Mouse (Mus musculus): Measurements from ENCODE around the gene Cdh16. TPM values are rescaled to one million over a fixed set of nuclear protein-coding genes. Genes with fewer than 3 reads are reported as not detected.

Gene Cdh16
- total RNA-seq, 1 experiment, result not detected

- no peak overlapping the region for H3K4me3 ChIP-seq (ENCODE audit: insufficient read depth in 1 of 2, low read depth in 1 of 2, low read length in 2 of 2, poor library complexity in 1 of 2, severe bottlenecking in 1 of 2)
- no peak for DNase-seq (ENCODE audit: low read depth, low spot score)
Measured at GRCm38 (mm10) chr8:104610185-104610766, 13.9 kb downstream of the Cdh16 start.

GRCm38 (mm10) chr8:104609222-104609621 lies 15.0 kb downstream of the Cdh16 start:
- in situ Hi-C loops (cut with MboI; ENCODE audit: low sequenced_read_pairs in 2 of 2, unreplicated experiment in 2 of 2), result no loop called here
- TF ChIP-seq CHD2 (IDR thresholded peaks at IDR 0.05; ENCODE audit: low read depth, low read length) (no peak), HCFC1 (IDR thresholded peaks at IDR 0.05; ENCODE audit: borderline replicate concordance, insufficient read depth, low read length) (no peak), MAFK (IDR thresholded peaks at IDR 0.05; ENCODE audit: insufficient read depth, low read depth, low read length) (no peak), ZNF384 (IDR thresholded peaks at IDR 0.05; ENCODE audit: low read depth, low read length) (no peak), ZC3H11A (IDR thresholded peaks at IDR 0.05; ENCODE audit: borderline replicate concordance, low read depth, low read length) (no peak)
- Histone ChIP-seq H3K36me3 (ENCODE audit: control insufficient read depth, insufficient read depth, low read length, poor library complexity, severe bottlenecking) (no peaks in the 10 kb centered on the region), H3K27ac (ENCODE audit: insufficient read depth, low read depth, low read length, poor library complexity, severe bottlenecking) (no peak overlapping the region), H3K4me3 (ENCODE audit: insufficient read depth in 1 of 2, low read depth in 1 of 2, low read length in 2 of 2, poor library complexity in 1 of 2, severe bottlenecking in 1 of 2) (no peak overlapping the region), H3K4me1 (ENCODE audit: control insufficient read depth in 2 of 2, insufficient read depth in 2 of 2, low read length in 2 of 2, poor library complexity in 1 of 2) (no peaks in the 10 kb centered on the region), H3K9ac (ENCODE audit: insufficient read depth, low read depth, low read length, poor library complexity, severe bottlenecking) (no peak overlapping the region), H3K9me3 (ENCODE audit: control insufficient read depth, insufficient read depth, low read depth, low read length) (no peaks in the 10 kb centered on the region)
- DNase-seq (ENCODE audit: low read depth, low spot score), result no peak

More at GRCm38 (mm10) chr8:104610185-104610766, 13.9 kb downstream of the Cdh16 start:
- H3K4me1 ChIP-seq (ENCODE audit: control insufficient read depth in 2 of 2, insufficient read depth in 2 of 2, low read length in 2 of 2, poor library complexity in 1 of 2), result no peaks in the 10 kb centered on the region
- no peak overlapping the region for H3K9ac ChIP-seq (ENCODE audit: insufficient read depth, low read depth, low read length, poor library complexity, severe bottlenecking)
- in situ Hi-C loops (cut with MboI; ENCODE audit: low sequenced_read_pairs in 2 of 2, unreplicated experiment in 2 of 2), result no loop called here
- H3K36me3 ChIP-seq (ENCODE audit: control insufficient read depth, insufficient read depth, low read length, poor library complexity, severe bottlenecking), result no peaks in the 10 kb centered on the region
- TF ChIP-seq ZNF384 (IDR thresholded peaks at IDR 0.05; ENCODE audit: low read depth, low read length), result no peak
- no peak for TF ChIP-seq HCFC1 (IDR thresholded peaks at IDR 0.05; ENCODE audit: borderline replicate concordance, insufficient read depth, low read length)
- TF ChIP-seq CHD2 (IDR thresholded peaks at IDR 0.05; ENCODE audit: low read depth, low read length), result no peak
- TF ChIP-seq MAFK (IDR thresholded peaks at IDR 0.05; ENCODE audit: insufficient read depth, low read depth, low read length), result no peak
- TF ChIP-seq ZC3H11A (IDR thresholded peaks at IDR 0.05; ENCODE audit: borderline replicate concordance, low read depth, low read length), result no peak
- no peak overlapping the region for H3K27ac ChIP-seq (ENCODE audit: insufficient read depth, low read depth, low read length, poor library complexity, severe bottlenecking)
- no peaks in the 10 kb centered on the region for H3K9me3 ChIP-seq (ENCODE audit: control insufficient read depth, insufficient read depth, low read depth, low read length)

GRCm38 (mm10) chr8:104607944-104608343 lies 16.3 kb downstream of the Cdh16 start:
- Histone ChIP-seq H3K4me3 (ENCODE audit: insufficient read depth in 1 of 2, low read depth in 1 of 2, low read length in 2 of 2, poor library complexity in 1 of 2, severe bottlenecking in 1 of 2) (no peak overlapping the region), H3K9me3 (ENCODE audit: control insufficient read depth, insufficient read depth, low read depth, low read length) (no peaks in the 10 kb centered on the region), H3K4me1 (ENCODE audit: control insufficient read depth in 2 of 2, insufficient read depth in 2 of 2, low read length in 2 of 2, poor library complexity in 1 of 2) (0 out of 4 replicates have a peak, but pooled peaks cover 0 to under 1% of the 10 kb centered on the region in 2 experiments), H3K9ac (ENCODE audit: insufficient read depth, low read depth, low read length, poor library complexity, severe bottlenecking) (no peak overlapping the region), H3K27ac (ENCODE audit: insufficient read depth, low read depth, low read length, poor library complexity, severe bottlenecking) (no peak overlapping the region), H3K36me3 (ENCODE audit: control insufficient read depth, insufficient read depth, low read length, poor library complexity, severe bottlenecking) (no peaks in the 10 kb centered on the region)
- TF ChIP-seq CHD2 (IDR thresholded peaks at IDR 0.05; ENCODE audit: low read depth, low read length), result no peak
- TF ChIP-seq MAFK (IDR thresholded peaks at IDR 0.05; ENCODE audit: insufficient read depth, low read depth, low read length), result no peak
- TF ChIP-seq ZC3H11A (IDR thresholded peaks at IDR 0.05; ENCODE audit: borderline replicate concordance, low read depth, low read length), result no peak
- TF ChIP-seq ZNF384 (IDR thresholded peaks at IDR 0.05; ENCODE audit: low read depth, low read length), result no peak
- TF ChIP-seq HCFC1 (IDR thresholded peaks at IDR 0.05; ENCODE audit: borderline replicate concordance, insufficient read depth, low read length), result no peak
- in situ Hi-C loops (cut with MboI; ENCODE audit: low sequenced_read_pairs in 2 of 2, unreplicated experiment in 2 of 2), result no loop called here
- DNase-seq (ENCODE audit: low read depth, low spot score), result no peak

GRCm38 (mm10) chr8:104606329-104606728 lies 17.9 kb downstream of the Cdh16 start:
- Histone ChIP-seq H3K9me3 (ENCODE audit: control insufficient read depth, insufficient read depth, low read depth, low read length) (no peaks in the 10 kb centered on the region), H3K36me3 (ENCODE audit: control insufficient read depth, insufficient read depth, low read length, poor library complexity, severe bottlenecking) (no peaks in the 10 kb centered on the region), H3K4me1 (ENCODE audit: control insufficient read depth in 2 of 2, insufficient read depth in 2 of 2, low read length in 2 of 2, poor library complexity in 1 of 2) (peaks cover 2 to 4% of the 10 kb centered on the region in 2 experiments; a peak in 1 of 4 replicates), H3K27ac (ENCODE audit: insufficient read depth, low read depth, low read length, poor library complexity, severe bottlenecking) (no peak overlapping the region), H3K4me3 (ENCODE audit: insufficient read depth in 1 of 2, low read depth in 1 of 2, low read length in 2 of 2, poor library complexity in 1 of 2, severe bottlenecking in 1 of 2) (no peak overlapping the region), H3K9ac (ENCODE audit: insufficient read depth, low read depth, low read length, poor library complexity, severe bottlenecking) (no peak overlapping the region)
- no peak for DNase-seq (ENCODE audit: low read depth, low spot score)
- TF ChIP-seq ZNF384 (IDR thresholded peaks at IDR 0.05; ENCODE audit: low read depth, low read length) (no peak), MAFK (IDR thresholded peaks at IDR 0.05; ENCODE audit: insufficient read depth, low read depth, low read length) (no peak)
- in situ Hi-C loops (cut with MboI; ENCODE audit: low sequenced_read_pairs in 2 of 2, unreplicated experiment in 2 of 2), result no loop called here

- no peak overlapping the region for H3K27ac ChIP-seq (ENCODE audit: insufficient read depth, low read depth, low read length, poor library complexity, severe bottlenecking)
- H3K4me3 ChIP-seq (ENCODE audit: insufficient read depth in 1 of 2, low read depth in 1 of 2, low read length in 2 of 2, poor library complexity in 1 of 2, severe bottlenecking in 1 of 2), result peak overlapping the region in 1 of 2 experiments; percentile 28; a peak in 1 of 4 replicates
- peaks cover 3 to 7% of the 10 kb centered on the region in 2 experiments; a peak in 2 of 4 replicates for H3K4me1 ChIP-seq (ENCODE audit: control insufficient read depth in 2 of 2, insufficient read depth in 2 of 2, low read length in 2 of 2, poor library complexity in 1 of 2)
- H3K36me3 ChIP-seq (ENCODE audit: control insufficient read depth, insufficient read depth, low read length, poor library complexity, severe bottlenecking), result peaks cover 3% of the 10 kb centered on the region
- TF ChIP-seq MAFK (IDR thresholded peaks at IDR 0.05; ENCODE audit: insufficient read depth, low read depth, low read length), result no peak
- TF ChIP-seq HCFC1 (IDR thresholded peaks at IDR 0.05; ENCODE audit: borderline replicate concordance, insufficient read depth, low read length), result no peak
- TF ChIP-seq CHD2 (IDR thresholded peaks at IDR 0.05; ENCODE audit: low read depth, low read length), result no peak
- in situ Hi-C loops (cut with MboI; ENCODE audit: low sequenced_read_pairs in 2 of 2, unreplicated experiment in 2 of 2), result no loop called here
- DNase-seq (ENCODE audit: low read depth, low spot score), result no peak
- no peak overlapping the region for H3K9ac ChIP-seq (ENCODE audit: insufficient read depth, low read depth, low read length, poor library complexity, severe bottlenecking)
- H3K9me3 ChIP-seq (ENCODE audit: control insufficient read depth, insufficient read depth, low read depth, low read length), result no peaks in the 10 kb centered on the region
Measured at GRCm38 (mm10) chr8:104603245-104603593, 21.0 kb downstream of the Cdh16 start.
